Mouse (Mus musculus): ENCODE data around the gene Hephl1.
A peak's percentile ranks its signal among the peaks of the same experiment; 100 is the strongest.

The Hephl1 gene

GRCm38 (mm10) chr9:15060026-15060425 lies 51.9 kb downstream of the Hephl1 start:
- DNase-seq (ENCODE audit: low read depth), result no peak

- DNase-seq (ENCODE audit: low read depth), result no peak
Observed at GRCm38 (mm10) chr9:15045740-15046139, 66.2 kb downstream of the Hephl1 start.

- peak; percentile 70 for DNase-seq (ENCODE audit: low read depth)
Observed at GRCm38 (mm10) chr9:15045084-15045669, 66.7 kb downstream of the Hephl1 start, which contains the start of gene Panx1. Gene Panx1 (minus strand): TSS chr9:15045478.

- no peak for DNase-seq (ENCODE audit: low read depth)
Observed at GRCm38 (mm10) chr9:15044391-15045083, 67.4 kb downstream of the Hephl1 start.

- DNase-seq (ENCODE audit: low read depth), result no peak
Observed at GRCm38 (mm10) chr9:15041556-15041955, 70.4 kb downstream of the Hephl1 start.

- no peak for DNase-seq (ENCODE audit: low read depth)
Observed at GRCm38 (mm10) chr9:15039848-15040247, 72.1 kb downstream of the Hephl1 start.

DNA sequence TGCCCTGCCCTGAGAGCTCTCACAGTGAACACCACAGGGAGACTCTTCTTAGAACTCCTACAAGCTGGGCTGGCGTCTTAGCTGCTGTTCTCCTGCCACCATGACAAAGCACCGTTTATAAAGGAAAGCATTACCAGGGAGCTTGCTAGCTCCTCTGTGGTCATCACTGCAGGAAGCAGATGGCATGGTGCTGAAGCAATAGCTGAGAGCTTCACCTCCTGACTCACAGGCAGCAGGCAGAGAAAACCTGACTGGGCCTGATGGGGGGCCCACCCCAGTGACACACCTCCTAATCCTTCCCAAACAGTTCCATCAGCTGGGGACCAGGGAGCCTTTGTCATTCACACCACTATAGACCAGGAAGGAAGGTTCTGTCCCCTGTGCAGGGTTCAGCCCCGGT lies 74.2 kb downstream of the Hephl1 start:
- peak; percentile 96 for DNase-seq (ENCODE audit: low read depth)

- DNase-seq (ENCODE audit: low read depth), result no peak
Observed at GRCm38 (mm10) chr9:15037237-15037636, 74.7 kb downstream of the Hephl1 start.

DNA sequence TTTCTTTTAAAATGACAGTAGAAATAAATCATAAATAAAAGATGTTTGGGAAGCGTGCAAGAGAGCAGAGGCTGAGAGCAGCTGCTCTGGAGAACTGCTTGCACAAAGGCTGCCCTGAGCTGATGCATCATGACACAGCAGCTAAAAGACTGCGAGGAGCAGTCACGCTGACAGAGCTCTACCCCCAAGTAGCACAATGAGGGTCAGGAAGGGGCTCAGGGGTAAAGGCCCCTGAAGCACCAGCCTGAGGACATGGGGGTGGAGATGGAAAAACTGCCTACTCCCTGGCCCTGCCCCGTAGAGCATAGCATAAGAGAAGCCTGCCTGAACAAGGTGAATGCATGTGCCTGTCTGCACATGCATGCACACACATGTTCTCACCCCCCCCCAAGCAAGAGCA lies 75.1 kb downstream of the Hephl1 start:
- no peak for DNase-seq (ENCODE audit: low read depth)

DNA sequence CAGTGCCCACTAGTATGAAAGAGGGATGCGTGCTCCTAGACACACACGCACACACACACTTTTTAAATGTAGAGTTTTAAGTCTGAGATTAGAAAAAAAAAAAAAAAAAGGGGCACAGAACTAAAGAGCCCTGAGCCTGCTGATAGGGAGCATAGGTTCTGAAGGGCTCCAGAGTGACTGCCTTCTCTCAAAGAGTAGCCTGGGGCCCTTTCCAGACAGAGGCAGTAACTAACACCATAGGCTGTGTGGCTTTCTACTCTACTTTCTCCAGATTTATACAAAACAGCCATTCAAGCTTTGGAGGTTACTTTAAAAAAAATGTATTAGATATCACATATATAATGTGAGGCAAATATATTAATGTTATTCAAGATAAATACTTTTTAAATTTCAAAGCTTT lies 75.5 kb downstream of the Hephl1 start:
- no peak for DNase-seq (ENCODE audit: low read depth)

DNA sequence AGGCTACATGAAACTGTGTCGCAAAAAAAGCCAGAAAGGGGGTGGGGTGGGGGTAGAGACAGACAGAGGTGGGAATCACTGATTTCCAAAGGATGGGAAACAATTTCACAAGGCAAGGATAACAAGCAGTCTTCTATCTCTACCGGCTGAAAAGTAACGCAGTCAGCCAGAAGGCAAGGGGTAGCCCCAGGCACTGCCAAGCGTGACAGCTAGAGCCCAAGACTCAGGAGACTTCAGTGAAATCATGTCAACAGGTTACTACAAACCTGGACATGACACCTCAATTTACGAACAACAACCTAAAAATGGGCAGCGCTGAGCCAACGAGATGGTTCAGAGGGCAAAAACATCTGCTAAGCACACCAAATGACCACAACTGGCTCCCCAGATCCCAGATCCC lies 75.9 kb downstream of the Hephl1 start:
- DNase-seq (ENCODE audit: low read depth), result no peak

DNA sequence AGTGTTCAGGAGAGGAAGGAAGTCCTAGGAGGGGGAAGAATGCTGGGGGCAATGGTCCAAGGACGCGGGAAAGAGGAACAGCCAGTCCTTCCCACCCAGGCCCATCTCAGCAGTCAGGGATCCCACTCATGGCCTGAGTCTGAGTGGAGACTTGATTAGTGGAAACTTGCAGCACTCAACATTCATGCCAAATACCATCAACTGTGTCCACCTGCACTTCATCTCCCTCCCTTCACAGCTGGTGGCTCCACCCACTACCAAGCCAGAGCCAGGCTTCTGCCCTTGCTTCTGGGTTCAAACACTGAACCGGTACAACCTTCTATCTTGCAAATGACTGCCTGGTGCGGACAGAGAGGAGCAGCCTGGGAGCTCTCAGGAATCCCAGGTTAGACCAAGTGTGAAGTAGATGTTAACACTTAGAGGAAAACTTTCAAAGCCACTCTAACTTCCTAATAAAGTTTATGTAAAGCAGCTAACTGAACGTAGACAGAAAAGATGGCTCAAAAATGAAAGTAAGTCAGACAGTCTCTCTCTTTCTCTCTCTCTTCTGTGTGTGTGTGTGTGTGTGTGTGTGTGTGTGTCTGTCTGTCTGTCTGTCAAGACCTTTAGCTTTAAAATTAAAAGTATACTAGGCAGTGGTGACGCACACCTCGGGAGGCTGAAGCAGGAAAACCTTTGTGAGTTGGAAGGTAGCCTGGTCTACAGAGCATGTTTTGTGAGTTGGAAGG lies 77.2 kb downstream of the Hephl1 start:
- DNase-seq (ENCODE audit: low read depth), result no peak

GRCm38 (mm10) chr9:15033568-15034160 lies 78.2 kb downstream of the Hephl1 start:
- peak; percentile 64 for DNase-seq (ENCODE audit: low read depth)

- DNase-seq (ENCODE audit: low read depth), result no peak
Observed at GRCm38 (mm10) chr9:15032797-15033196, 79.1 kb downstream of the Hephl1 start.

DNA sequence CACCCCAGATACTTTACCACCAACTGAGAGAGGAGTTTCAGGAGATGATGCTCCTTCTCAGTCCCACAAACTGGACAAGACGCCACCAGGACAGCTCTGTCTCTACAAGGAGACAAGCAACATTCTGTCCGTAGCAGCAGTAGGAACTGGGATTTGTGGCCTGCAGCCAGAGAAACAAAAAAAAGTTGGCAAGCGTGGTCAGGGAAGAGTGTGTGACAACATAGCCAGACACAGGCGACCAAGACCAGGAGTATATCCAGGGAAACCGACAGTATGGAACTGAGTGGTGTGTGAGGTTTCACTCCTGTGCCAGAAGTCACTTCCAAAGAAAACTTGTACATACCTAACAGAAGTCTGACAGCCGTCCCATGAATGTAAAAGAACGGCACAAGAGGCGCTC lies 81.1 kb downstream of the Hephl1 start:
- no peak for DNase-seq (ENCODE audit: low read depth)

GRCm38 (mm10) chr9:15029025-15029727 lies 82.7 kb downstream of the Hephl1 start:
- peak; percentile 78 for DNase-seq (ENCODE audit: low read depth)

DNA sequence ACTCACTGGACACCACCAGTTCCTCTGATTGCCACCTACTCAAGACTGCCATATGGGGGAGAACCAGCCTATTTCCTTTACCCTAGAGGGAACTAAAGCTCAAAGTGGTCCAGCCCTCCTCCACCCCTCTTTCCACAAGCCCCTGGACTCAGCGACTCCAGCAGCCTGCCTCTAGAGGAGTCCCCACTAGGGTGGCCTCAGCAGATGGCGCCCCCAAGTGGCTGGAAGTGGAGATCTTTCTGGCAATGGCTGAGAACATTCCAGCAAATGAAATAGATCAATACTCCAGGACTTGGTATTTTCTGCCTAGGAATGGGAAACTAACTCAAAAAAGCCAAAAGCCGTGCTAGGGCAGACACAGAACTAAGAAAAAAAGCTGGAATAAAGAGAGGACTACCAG lies 84.2 kb downstream of the Hephl1 start:
- no peak for DNase-seq (ENCODE audit: low read depth)

GRCm38 (mm10) chr9:15023049-15023448 lies 88.9 kb downstream of the Hephl1 start:
- no peak for DNase-seq (ENCODE audit: low read depth)

- DNase-seq (ENCODE audit: low read depth), result no peak
Observed at GRCm38 (mm10) chr9:15021156-15021555, 90.8 kb downstream of the Hephl1 start.

DNA sequence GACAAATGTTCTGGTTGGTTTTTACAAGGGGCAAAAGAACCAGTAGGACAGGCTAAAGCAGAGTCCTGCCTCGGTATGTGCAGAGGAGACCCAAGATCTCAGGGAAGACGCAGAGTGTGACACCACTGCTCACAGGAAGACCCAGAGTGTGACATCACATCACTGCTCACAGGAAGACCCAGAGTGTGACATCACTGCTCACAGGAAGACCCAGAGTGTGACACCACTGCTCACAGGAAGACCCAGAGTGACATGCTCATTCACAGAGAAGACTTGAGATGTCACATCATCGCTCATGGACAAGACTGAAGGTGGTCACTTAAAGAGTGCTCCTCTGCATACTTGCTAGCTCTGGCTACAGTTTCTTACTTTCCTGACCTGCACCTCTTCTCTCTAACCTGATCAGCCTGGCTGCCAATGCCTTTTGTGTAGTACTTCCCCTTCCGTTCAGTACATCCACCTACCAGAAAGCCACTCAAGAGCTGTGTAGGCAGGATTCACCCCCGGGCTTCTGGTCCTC lies 91.3 kb downstream of the Hephl1 start:
- no peak for DNase-seq (ENCODE audit: low read depth)

DNA sequence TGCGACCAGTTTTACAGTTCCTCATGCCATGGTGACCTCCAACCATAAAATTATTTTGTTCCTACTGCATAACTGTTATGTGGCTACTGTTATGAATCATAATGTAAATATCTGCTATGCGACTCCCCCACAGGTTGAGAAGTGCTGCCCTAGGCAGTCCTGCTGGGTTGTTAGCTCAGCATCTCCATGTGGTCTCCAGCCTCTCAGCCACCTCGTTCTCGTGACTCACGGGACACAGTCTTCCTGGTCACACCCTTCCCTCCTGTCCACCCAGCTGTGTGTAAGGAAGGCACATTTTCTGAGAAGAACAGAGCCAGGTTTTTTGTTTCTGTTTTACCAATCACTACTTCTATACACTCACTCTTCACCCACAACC lies 93.2 kb downstream of the Hephl1 start:
- DNase-seq (ENCODE audit: low read depth), result peak; percentile 85

Data from 416B (cell line).